Mouse (Mus musculus): Measurements from ENCODE around the gene Chst12.
"Not testable (repeated sequence)": the region's sequence is repeated elsewhere in the genome, so short reads cannot be mapped to it uniquely, and the experiment has no call there.

The Chst12 gene

DNA sequence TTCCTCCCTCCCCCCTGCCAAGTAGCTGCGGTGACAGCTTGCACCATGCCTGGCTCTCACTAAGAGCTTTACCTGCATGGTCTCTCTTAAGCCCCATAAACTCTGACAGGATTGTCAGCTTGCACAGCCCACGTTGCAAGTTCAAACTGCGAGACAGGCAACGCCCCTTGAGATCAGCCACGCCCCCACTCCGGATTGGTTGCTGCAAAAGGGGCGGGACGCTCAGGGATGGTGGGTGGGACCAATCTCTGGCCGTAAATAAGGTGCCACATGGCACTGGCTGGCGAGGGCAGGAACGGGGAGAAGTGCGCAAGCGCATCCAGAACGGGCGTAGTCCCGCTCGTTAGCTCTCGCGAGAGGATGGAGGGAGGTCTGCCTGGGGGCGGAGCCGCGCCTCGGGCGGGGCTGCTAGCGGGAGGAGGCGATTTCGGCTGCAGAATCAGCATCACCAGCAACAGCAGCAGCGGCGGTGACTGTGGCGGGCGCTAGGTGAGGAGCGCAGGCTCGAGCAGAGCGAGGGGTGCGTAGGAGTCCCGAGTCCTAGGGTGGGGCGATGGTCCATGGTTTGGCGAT, at the start of gene Chst12:
Gene Chst12, plus strand, starts transcription at position 343 of the 573 bp plus-strand sequence.
- DNase-seq, result peak; percentile 99

DNA sequence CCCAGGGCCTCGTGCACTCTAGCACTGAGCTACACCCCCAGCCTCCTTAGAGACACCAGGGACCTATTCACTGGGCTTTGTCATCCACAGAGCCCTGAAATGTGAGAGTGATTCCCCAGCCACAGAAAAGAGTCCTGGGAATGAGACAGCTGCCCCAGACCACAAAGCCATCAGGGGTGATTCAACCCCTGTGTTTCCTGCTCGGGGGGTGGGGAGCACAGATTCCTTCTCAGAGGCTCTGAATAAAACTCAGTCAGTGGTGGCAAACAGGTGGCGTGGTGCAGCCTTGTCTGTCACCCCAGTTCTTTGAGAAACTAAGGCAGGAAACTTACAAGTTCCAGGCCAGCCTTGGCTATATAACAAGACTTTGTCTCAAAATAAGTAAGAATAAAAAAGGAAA, 43.9 kb upstream of the Chst12 start:
- DNase-seq, result no peak

DNA sequence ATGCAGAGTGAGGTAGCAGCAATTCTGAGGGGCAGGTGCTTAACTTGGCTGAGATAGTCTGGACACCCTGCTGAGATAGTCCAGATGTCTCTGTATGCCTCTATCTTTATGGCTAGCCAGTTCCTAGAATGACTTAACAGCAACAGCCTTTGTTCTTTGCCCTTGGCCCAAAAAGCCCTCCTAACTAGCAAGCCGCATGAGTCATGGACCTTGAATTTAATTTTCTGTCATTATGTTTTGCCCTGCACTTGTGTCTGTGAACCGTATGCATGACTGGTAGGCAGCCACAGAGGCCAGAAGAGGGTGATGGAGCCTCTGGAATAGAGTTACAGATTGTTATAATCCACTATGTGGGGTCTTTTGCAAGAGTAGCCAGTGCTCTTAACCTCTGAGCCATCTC, 42.2 kb upstream of the Chst12 start:
- not testable (repeated sequence) for DNase-seq

DNA sequence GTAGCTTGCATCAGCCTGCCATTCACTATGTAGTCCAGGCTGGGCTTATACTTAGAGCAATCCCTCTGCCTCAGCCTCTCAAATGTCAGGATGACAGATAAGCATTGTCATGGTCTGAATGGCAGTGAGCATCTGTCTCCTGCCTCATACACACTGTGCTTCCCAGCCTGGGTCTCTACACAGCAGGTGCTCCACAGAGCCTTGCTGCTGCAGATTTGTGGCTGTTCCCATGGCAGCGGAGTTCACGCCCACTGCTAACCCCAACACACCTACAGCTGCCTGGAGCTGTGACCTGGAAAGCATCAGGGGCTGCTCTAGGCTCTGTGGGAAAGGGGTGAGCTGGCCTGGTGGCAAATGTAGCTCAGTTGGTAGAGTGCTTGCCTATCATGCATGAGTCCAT, 40.4 kb upstream of the Chst12 start:
- DNase-seq, result no peak

DNA sequence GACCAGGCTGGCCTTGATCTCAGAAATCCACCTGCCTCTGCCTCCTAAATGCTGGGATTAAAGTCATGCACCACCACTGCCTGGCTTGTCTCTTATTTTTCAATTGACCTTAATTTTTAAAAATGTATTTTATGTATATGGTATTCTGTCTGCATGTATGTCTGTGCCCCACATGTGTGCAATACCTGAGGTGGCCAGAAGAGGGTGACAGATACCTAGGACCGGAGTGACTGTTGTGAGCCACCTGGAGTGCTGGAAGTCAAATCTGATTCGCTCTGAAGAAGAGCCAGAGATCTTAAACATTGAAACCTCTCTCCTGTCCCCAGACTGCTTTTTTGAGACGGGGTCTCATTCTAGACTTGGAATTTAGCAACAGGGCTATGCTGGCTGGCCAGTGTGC, 33.0 kb upstream of the Chst12 start:
- DNase-seq, result no peak

DNA sequence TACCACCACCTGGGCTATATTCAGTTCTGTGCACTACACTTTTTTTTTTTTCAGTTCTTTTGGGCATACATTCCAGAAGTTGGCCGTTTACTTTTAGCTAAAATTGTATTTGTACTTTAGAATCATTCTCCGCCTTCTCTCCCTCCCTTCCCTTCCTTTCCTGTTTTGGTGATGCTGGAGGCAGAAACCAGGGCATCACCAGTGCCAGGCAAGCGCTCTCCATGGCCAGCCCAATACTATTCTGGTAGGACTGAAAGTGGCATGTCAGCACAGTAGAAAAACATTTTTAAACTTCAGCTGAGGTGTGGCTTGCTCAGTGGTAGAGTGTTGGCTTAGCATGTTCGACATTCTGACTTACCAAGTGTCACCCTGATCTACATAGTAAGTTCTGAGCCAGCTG, 23.9 kb upstream of the Chst12 start:
- DNase-seq, result no peak

DNA sequence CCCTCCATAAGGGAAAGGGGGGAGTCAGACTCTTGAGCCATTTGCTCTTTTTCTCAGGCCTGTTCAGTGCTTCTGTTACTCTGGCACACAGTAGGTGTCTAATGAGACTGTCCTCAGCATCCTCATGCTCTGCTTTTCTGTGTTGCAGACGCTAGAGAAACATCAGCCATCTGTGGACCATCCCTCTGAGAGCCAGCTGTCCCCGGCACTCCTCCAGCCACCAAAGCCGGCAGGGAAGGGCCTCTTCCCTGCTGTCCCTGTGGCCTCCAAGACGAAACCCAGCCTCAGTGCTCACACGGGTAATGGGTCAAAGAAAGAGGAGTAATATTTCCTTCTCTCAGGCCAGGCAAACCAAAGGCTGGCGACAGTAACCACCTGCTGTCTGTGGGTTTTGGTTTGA, 14.2 kb upstream of the Chst12 start:
- no peak for DNase-seq

DNA sequence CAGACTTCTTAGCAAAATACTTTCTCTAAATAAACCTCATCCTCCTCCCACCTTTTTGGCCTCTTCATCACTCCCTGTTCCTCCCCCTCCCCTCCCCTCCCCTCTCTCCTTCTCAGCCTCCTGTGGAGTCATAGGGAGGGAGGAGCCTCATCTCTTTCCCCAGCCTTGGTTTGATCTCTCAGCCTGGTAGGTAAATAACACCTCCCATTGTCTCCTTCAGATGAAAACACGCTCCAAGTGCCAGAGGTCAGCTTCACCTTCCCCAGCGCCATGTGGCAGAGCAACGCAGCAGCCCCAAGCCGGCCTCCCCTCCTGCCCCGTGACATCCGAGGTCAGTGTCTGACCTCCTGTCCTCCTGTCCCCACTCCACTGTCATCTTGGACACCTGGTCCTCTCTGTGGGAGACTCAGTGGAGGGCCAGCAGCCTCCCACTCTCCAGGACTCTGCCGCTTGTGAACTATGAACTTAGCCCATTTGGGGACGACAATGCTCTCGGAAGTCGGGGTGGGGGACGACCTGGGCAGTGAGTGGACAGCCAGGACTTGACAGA, 12.6 kb upstream of the Chst12 start:
- DNase-seq, result no peak

DNA sequence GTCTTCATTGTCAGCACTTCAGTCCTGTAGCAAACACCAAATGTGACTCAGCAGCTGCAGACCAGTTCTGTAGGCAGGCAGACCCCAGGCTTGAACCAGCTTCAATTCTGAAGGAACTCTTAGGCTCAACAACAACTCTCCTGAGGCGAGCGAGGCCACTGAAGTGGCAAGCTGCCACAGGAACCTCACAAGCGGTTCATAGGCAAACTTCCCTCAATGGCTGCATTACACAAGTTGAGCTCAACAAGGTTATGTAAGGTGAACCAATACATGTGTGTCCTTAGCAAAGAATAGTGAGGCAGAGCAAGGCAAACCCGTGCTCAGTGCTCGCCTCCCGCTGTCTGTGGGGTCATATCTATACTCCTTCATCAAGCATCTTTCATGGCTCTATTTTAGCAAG, 7.2 kb upstream of the Chst12 start:
- no peak for DNase-seq

DNA sequence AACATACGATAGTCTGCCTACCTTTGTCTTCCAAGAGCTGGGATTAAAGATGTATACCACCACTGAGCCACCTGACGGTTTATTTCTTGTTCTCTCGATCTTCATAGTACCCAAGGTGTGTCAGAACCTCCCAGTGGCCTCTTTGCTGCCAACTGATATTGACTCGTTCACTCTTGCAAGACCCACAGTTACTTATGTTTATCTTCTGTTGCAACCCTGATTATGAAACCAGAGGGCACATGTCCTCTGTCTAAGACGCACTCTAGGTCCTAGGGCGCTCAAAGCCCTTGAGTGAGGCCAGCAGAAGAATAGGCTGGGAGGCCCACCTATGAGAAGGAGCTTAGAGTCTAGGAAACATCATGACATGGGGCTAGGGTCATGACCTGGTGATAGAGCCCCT, 4.6 kb upstream of the Chst12 start:
- DNase-seq, result no peak

DNA sequence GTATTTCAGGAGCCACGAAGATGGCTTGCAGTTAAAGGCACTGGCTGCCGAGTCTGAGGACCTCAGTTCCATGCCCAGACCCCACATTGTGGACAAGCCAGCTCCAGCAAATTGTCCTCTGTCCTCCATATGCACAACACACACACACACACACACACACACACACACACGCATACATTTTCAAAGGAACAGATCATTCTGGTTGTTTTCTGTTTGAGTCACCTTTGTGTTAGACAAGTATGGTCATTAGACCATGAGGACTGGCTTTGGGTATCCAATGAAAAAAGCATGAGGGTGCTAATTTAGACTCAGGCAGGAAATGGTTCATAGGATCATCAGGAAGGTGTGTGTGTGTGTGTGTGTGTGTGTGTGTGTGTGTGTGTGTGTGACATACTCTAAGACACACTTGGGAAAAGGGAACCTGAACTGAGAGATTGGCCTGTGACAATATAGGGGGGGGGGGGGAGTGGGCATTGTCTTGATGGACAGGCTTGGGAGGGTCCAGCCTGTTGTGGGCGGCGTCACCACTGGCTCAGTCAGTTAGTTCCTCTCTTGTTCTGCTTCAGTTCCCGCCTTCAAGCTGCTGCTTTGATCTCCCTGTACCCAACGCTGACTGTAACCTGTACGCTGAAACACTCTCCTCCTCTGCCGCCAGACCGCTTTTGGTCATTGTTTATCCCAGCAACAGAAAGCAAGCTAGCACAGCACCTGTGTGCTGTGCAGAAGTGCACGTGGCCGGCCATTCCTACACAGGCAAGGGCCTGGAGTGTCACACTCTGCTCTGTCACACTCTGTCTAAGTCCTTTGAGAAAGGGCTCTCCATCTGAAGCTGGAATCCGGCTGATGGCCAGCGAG, 3.1 kb upstream of the Chst12 start:
- DNase-seq, result no peak

DNA sequence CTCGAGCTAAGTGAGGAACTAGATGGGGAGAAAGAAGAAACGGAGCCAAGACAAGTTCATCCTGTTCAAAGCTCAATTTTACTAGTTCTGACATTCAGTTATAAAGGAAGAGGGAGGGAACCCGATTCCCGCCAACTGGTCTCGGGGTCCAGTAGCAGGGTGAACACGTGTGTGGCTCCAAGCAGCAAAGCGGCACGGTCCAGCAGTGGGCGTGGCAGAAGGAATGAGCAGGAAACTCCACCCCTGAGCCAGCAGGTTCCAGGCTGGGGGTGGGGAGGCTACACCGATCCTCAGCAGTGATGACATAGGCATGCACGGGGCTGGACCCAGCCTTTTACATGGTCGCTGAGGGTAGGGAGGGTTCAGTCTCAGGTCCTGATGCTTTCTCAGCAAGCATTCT, 2.4 kb upstream of the Chst12 start:
- DNase-seq, result not testable (repeated sequence)

DNA sequence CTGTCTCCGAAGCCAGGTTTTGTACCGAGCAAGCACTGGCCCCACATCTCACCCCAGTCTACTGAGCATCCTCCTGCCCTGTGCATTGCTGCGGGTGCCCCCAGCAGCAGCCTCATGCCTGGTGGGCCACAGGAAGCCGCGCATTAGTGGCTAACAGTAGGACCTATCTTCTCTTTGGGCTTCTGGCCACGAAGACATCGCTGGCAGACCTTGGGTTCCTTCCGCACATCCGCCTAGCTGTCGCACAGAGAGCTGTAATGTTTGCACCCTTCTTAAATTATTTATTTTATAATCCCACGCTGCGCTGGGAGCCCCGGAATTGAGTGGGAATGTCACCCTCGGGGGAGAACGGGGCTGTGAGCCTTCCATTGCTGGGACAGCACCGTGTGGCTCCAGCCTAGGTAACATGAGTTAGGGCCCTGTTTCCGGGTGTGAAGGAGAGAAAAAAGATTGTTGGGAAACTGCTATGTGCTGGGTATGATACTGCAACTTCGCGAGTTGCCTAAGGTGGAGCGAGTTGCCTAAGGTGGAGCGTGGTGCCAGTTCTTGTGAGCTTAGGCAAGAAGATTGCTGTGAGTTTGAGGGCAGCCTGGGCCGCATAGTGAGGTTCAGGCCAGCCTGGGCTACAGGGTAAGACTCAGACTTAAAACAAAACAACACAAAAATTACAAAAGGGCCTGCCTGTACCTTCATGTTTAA, 895 bp downstream of the Chst12 start:
- no peak for DNase-seq

DNA sequence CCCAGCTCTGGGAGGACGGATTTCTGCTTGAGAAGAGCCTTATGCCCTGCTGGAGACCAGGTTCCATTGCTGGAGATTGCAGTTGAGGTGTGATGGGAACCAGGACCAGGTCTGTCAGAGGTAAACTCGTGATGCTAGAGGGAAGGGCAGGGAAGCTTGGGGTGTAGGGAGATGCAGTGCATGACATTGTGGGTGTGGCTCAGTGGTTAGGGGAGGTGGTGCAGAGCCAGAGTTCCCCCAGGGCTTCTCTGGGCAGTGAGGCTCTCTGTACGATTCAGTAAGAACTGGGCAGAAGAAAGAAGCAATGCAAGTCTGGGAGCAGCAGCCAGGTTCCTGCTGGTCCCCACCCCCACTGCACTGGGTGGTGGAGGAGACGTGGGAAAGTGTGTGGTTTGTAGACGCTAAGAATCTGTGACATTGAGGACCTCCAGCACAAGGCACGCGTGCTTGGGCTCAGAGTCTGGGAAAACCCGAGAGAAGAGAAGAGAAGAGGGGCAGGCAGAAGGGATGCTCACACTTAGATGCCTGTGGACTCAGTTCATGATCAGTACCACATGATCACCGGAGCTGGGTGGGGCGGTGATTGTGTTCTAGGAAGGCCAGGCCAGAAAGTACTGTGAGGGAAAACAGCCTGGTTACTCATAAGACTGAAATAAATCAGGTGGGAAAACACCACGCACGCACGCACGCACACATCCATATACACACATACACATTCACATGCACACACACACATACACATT, 2.3 kb downstream of the Chst12 start:
- no peak for DNase-seq

DNA sequence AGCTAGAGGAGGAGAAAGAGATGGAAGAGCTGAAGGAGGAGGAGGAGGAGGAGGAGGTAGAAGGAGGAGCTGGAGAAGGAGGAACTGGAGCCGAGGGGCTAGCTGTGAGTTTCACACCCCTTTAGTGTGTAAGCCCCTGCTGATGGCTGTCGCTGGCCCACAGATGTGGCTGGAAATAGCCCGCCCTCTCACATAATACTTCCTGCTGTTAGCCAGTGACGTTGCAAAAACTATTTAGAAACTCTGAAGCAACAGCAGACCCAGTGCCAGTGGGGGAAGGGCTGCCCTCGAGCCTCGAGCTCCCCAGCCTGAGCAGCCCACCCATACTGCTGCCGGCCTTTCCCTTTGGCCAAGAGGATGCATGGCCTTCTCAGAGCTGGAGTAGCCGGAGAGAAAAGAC, 3.3 kb downstream of the Chst12 start:
- DNase-seq, result no peak

DNA sequence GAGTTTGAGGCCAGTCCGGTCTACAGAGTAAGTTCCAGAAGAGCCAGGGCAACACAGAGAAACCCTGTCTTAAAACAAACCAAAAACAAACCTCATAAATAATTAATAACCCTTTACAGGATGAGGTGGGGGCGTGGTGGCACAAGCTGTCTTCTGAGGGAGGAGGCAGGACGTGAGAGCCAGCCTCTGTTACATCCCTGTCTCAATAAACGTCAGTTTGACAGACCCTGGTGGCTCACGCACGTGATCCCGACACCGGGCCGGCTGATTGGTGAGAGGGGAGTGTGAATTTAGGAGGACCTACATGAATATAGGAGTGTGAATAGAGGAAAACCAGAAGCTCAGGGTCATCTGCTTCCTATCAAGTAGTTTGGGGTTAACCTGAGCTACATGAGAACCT, 3.9 kb downstream of the Chst12 start:
- DNase-seq, result no peak

DNA sequence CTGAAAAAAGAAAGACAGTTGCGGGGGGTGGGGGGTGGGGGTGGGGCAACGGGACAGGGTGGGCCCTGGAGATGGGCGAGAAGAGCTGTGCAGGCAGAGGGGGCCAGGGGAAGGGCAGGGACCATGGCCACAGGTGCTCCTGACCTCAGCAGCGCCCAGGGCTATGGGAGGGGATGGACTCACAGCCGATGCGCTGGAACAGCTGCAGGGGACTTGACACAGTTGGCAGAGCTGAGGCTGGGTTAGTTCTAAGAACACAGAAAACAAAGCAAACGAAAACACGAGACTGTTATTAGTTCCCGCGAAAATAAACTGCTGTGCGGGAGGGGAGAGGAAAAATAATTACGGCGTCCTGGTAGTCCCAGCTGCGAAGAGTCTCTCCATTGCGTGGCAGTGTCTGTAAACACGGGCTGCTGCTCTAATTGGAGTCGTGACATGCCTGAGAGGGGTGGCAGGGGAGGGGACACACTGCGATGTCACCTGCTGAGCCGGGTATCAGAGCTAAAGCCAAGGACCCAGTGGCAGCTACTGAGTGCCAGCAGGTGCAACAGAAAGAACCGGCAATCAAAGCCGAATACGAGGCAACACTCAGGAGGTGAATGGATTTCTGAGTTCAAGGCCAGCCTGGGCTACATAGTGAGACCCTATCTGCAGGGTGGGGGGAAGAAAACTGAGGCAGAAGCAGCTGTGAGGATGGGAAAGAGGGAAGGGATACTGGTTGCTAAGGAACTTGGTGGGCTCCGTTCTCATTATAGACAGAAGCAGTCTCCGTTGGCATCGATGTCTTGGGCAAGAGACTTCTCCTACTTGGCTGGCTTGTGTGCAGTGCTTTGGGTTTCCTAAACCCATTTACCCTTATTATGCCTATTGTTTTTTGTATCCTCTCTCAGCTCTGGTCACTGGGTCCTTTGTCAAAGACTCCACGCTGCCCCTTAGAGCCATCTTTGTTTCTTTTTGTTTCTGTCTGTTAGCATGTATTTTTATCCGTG, 5.0 kb downstream of the Chst12 start:
- no peak for DNase-seq

DNA sequence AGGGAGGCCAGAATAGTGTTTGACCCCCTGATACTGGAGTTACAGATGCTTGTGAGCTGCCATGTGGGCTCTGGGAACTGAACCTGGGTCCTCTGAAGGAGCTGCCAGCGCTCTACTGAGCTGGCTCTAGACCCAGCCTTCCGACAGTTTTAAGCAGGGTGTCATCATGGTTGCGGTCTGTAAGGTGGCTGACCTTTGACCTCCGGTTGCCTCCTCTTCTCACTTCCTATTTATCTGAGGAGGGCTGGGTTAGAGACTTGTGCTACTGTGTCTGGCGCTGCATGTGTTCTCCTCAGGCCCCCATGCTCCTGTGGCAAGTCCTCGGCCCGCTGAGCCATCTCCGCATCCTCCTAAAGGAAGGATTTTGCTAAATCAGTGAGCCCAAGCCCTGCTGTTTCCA, 8.6 kb downstream of the Chst12 start:
- DNase-seq, result no peak

DNA sequence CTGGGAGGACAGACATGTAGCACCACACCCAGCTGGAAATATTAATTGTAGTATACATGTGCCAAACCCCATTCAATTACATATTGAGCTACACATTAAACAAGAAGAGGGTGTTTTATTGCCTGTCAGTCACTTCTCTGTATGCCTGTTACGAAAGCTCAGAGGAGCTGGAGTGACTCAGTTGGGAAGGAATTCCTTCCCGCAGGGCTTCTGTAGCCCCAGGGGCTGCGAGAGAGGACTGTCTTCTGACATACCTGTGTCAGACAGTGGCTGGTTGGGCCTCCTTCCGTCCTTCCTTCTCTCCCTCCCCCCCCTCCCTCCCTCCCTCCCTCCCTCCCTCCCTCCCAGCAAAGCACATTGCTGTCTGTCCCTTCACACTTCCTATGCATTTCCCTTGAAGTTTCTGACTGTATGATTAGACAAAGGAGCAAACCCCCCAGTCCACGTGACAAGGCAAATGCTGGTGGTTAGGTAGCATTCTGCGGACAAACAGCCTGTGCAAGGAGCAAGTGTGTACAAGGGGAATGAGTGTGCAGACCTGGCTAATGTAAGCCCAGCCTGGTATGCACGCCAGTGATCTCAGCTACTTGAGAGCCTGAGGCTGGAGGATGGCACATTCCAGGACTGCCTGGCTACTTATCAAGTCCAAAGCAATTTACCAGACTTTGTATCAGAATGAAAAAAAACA, 9.6 kb downstream of the Chst12 start:
- no peak for DNase-seq

DNA sequence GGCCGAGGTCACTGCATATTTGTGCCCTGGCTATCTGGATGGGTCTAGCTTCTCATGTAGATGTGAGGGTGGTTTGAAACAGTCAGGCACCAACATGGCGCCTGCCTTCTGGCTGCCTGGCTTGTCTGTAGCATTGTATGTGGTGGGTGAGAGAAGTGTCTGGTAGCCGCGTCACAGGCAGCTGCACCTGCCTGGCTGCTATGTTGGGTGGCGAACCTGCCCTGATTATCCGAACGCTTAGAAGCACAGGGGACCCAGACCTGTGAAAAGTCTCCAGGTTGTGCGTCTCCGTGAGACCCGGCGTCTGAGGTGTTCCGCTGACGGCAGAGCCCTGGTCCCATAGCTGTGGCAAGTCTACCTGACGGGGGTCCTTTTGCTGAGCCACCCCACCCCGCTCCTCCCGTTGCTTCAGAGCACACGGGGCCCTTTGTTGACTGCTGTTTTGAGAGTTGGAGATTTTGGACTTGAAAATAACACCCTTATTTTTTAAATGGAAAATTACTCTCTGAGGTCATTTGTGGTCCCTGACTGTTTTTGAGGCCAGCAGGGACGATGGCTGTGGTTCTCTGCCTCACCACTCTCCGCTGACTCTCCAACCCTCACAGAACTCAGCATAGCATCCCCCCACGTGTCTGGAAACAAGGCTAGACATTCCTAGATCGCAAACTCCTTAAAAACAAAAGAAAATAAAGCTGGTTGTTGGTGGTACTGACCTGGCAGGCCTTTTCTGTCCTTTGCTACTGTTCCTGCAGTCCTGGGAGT, 12.0 kb downstream of the Chst12 start:
- no peak for DNase-seq

DNA sequence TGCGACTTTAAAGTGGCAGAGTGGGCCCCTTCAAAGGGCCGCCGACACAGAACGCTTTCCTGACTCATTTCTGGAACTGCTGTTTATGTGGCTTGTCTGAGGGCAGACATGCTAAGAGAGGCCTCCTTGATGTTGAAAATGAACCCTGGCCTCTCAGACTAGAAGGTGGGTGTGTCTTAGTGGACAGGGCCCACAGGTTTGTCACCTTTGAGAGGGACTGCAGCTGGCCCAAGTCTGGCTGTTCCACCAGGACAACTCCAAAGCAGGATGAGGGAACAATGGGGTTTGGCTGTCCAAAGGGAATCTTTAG, 12.5 kb downstream of the Chst12 start:
- no peak for DNase-seq
